Mouse (Mus musculus) ovary, postnatal 36 days (tissue): Measurements from ENCODE around the gene Them4.
A peak's percentile ranks its signal among the peaks of the same experiment; 100 is the strongest.
"Not testable (repeated sequence)": the region's sequence is repeated elsewhere in the genome, so short reads cannot be mapped to it uniquely, and the experiment has no call there.

Experiments
- DNase-seq: peaks from one replicate; pipeline ENCODE4 v3.0.0; 2022; ENCODE audit warnings: low spot score, mixed read lengths

Gene Them4

DNA sequence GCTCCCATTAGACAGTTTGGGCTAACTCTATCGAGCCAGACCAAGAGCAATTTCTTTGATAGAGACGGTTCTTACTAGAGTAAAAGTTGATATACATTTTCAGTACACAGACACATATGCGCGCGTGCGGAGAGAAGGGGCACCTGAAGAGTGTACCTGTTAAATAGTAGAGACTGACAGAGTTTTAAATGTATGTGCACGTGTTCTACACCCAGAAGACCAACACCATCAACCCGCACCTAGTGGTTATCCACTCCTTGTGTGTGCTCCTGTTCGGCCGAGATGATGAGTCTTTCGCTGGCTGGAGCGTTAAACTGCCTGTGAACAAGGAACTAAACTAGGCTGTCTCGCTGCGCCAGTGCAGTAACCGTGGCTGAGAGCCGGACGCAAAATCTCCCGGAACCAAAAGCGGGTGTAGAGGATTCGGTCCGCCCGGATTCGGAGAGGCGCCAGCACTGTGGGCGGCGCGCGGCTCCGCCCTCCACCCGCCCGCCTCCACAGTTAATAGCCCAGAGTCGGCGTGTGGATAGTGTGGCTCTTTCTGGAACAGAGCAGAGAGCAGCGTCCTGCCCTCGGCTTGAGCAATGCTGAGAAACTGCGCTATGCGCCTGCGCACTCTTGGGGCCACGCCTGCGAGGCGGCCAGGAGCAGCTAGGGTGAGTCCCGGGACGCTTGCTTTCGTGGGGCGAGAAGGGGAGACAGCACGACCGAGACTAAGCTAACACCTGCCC, at the start of gene Them4:
Gene Them4, plus strand, starts transcription at position 457 of the 731 bp plus-strand sequence.
- DNase-seq = peak; percentile 95

DNA sequence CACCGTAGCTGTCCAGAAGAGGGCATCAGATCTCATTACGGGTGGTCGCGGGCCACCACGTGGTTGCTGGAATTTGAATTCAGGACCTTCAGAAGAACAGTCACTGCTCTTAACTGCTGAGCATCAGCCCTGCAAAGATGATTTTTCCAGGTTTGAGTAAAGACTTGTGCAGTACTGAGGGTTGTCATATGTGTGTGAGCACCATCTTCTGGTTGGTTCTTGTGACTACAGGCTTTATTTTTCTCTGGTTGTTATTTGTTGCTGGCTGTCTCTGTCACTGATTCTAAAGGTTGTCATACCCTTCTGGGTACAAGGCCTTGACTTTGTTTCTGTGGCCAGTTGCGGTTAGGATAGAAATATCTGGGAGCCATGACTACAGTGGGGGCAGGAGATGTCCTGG, 49.3 kb upstream of the Them4 start:
- DNase-seq = no peak

DNA sequence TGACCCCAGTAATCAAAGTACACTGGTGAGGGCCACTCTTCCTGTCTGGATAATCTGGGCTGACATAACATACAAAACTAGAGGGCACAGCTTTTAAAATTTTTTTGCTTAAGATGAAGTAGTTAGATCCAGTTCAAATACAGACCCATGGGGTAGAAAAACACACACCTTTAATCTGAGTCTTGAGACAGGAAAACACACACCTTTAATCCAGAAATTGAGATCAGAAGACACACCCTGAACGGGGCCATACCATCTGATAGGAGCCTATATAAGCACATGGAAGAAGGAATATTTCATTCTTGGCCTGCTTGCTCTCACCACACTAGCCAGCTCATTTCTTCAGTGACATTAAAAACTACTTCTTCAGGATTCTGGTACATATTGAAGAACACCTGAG, 46.2 kb upstream of the Them4 start, which contains the start of gene Gm4778:
Gene Gm4778, plus strand, starts transcription at position 301 of the 400 bp plus-strand sequence.
- not testable (repeated sequence) for DNase-seq

DNA sequence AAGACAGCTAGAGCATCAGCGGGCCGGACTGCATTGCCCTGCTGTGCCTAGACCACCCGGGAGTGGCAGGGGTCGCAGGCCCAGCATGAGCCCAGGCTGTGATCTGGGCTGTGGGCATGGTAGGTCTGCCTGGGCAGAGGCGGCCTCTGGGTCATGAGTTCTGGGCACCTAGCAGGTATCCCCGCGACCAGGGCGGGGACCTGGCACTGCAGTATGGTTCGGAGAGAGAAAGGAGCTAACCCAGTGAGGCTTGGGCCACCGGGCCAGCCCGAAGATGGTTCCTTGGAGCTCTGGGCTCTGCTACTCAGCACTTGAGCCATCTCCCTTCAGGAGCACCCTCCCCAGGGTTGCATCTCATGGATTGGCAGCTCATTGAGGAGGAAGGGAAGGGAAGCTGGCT, 33.9 kb upstream of the Them4 start:
- no peak for DNase-seq

DNA sequence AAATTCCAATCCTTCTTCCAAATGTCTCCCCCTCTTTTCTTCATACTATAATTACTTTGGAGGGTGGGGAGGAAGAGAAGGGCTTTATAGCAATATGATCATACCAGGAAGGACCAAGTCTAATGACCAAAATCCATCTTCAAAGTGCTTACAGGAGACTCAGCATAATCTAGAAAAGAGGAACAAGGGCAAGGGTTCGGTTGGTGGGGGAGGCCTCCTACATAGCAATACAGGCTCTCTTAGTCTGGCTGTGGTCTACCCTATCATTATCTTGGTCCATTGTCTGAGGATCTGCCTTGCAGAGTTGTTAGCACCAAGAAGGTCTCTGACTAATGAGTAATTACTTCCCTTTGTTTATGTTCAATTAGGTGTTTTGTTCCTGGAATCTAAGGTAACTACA, 4.4 kb upstream of the Them4 start:
- DNase-seq = no peak

DNA sequence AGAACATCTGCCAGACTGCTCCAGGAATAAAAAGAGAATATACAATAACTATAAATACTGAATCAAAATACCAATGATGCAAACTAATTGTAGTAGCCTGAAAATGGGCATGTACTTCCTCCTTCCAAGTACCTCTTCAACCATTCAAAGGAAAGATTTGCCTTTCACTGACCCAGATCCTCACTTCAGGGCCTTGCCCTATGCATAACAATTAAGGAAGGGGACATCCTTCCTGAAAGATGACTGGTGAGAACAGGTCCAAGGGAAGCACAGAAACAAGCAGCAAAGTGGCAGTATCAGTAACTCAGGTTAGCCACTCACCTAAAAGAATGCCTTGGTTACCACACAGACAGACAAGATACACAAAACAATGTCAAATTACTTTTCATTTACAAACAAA, 2.9 kb upstream of the Them4 start:
- no peak for DNase-seq

DNA sequence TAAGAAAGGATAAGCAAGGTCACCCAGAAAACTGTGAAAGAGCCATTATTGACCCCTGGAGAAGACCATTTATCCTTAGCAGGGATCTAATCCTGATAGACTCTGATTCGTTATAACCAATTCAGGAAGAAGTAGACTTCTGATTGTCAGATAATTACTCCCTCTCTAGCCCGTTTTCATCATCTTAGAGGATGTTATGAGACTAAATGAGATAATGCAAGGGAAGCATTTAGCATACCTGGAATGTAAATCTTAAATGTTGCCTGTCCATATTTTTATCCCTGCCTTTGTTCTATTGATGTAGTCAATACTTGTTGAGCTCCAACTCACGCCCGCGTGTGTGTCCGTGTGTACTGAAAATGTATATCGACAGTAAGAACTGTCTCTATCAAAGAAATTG, 602 bp downstream of the Them4 start:
- DNase-seq = no peak

DNA sequence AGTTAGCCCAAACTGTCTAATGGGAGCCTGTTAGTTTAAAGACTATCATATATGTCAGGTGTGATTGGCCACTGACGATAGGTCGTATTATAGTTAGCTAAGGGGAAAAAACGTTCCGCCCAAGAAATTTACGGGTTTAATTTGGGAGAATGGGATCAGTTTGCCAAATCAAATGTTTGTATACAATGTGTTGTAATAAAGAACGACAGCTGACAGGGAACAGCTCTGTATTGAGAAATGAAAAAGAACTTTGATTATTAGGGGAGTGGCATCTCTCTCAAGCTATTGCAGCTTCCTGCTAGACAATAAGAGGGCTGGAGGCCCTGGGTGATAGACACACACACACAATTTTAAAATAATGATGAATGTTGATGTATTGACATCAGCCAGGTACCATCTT, 1.0 kb downstream of the Them4 start:
- no peak for DNase-seq

DNA sequence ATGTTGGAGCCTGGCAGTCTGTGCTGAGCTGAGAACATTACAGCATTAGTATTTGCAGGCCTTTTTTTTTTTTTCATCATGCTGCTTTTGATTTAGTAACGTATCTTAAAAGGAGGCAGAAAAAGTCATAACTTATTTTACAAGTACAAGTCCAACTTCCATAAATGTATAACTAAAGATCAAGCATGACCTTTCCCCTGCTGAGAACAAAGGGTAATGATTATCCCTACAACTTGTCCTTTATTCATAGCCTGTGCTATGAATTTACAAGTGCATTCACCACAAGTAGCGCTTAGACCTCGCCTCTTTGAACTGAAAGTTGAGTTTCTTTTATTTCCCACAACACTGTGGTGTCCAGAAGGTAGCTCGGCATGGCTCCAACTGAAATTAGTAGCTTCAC, 1.5 kb downstream of the Them4 start:
- no peak for DNase-seq

DNA sequence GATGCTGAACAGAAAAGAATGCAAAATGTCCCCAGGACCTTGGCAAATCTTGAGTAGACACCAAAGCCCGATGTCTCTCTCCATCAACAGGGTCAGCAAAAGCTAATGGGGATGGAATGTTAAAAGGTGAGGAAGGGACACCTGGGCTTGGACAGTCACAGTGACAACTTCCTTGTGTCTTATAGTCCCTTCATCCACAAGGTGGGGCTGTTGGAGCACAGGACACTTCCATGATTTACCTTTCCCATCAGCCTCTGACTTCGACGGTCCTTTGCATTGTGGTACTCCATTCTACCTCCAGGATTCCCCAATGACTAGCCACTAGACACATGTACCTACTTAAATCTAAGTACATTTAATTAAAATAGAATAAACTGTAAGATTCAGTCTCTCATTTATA, 18.8 kb downstream of the Them4 start:
- DNase-seq = no peak

DNA sequence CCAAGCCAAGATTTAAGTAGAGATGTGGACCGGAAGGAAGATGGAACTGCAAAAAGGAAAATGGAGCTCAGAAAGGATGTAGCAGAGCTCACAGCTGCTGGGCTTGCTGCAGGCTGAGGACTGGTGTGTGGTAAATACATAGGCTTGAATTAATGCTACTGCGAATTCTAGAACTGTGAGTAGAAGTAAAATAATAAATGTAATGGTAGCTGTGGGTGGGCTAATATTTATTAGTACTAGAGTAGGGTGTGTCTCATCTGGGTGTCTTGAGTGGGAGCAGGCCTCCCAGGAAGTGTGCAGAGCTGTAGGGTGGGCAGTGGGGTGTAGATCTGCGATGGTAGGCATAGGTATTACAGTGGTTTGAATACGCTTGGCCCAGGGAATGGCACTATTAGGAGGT, 24.6 kb downstream of the Them4 start:
- DNase-seq = no peak

DNA sequence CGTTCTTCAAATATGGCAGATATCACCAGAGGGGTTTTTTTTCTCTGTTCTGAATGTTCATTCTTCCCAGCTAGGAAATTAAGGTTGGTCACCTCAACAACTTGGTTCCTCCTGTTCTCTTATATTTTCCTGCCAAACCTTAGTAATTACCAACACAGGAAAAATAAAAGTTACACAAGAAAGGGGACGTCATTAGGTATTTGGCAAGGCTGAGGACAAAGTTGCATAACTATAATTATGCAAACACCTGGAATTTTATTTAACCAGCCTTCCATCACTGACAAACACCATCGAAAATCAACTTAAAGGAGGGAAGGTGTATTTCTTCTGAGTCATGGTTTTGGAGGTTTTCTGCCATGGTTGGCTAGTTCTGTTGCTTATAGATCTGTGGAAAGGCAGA, 28.6 kb downstream of the Them4 start:
- DNase-seq = no peak

DNA sequence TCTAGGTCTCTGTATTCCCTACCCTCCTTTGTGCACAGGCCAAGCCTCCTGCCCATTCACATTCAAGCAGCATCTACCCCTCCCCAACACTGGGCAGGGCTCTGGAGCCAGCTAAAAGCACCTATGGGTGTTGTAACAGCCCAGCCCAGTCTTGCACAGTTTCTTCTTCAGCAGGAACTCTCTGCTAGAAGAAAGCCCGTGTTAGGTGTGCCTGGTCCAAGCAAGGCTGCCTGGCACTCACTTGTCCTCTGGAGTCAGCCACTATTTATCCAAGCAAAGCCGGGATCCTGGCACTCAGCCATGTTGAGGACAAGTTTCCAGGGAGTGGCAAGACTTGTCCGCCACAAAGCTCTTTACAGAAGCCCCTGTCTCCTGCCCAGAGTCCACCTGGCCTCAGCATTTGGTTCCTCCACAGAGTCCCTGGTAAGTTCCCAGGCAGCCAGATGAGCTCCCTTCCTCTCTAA, 32.1 kb downstream of the Them4 start, which contains the start of gene Them5:
Gene Them5, plus strand, starts transcription at position 141 of the 464 bp plus-strand sequence.
- peak; percentile 8 for DNase-seq

DNA sequence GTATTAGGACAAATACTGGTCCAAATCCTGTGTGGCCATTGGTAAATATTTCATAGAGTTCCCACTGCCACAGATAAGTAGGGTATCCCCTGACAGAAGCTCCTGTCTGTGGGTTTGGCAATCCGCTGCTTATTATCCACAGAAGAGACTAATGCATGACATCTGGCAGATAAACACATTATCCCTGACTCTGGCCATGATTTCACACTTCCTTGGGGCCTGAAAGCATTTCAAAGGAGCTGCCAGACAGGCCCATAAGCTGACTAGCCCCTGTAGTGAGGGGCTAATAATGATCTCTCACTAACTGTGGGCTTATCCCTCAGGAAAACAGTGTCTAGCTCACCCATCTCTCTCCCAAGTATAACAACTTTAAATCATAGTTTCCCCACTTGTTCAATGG, 32.7 kb downstream of the Them4 start:
- DNase-seq = no peak

DNA sequence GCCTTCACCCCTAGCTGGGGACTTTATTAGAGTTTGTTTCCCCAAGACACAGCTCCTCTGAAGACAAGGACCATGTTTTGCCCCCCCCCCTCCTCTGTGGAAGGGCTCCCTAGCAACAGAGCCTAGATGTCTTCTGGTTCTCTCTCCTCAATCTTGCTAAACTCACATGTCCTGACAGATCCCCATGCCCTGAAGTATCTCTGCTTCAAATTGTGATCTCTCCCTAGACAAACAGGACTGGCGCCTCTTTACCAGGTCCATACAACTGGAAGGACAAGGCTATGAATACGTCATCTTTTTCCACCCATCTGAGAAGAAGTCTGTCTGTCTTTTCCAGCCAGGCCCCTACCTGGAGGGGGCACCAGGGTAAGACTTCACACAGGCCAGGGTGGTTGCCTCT, 34.3 kb downstream of the Them4 start:
- DNase-seq = no peak

DNA sequence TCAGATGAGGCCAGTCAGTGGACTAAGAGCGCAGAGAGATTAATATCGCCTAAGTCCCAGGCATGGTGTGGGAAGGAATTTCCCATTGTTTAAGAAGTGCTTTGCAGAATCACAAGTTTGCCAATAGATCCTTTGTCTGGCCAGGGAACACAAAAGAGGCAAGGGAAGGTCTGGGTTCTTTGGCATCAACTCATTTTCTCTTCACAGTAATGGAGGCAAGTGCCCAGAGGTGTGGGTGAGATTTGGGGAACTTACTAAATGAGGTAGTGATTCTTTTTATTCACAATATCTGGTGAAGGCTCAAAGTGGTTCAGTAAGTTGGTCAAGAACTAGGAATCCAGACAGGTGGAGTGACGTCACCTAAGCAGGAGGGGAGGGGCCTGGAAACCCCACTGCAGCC, 35.0 kb downstream of the Them4 start:
- no peak for DNase-seq

DNA sequence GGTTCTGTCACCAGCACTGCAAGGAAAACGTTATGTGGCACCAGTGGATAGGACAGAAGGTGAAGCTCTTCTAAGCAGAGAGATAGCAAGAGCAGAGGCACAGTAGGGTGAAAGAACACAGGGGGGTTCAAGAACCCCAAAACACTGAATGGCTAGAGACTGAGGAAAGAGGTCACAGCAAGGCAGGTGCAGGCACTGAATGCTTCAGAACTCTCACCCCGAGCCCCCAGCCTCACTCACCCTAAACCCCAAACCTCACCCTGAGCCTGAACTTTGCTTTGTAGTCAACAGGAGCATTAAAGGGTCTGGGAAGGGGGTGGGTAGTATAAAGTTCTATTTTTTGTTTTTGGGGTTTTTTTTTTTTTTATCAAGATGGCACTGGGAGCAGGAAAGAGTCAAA, 38.3 kb downstream of the Them4 start:
- no peak for DNase-seq

DNA sequence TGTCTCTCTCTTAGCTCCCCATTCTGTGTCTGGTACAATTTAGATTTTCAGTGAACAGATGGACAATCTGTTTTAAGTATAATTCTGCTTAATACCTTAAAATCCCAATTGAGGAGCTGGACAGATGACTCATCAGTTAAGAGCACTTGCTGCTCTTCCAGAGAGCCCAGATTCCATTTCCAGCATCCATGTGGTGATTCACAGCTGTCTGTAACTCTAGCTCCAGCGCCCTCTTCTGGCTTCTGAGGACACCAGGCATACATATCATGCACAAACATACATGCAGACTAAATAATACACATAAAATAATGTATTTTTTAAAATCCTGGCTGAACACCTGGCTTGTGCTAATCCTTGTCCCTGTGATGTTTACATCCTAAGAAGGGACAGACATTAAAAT, 50.9 kb downstream of the Them4 start:
- DNase-seq = no peak

DNA sequence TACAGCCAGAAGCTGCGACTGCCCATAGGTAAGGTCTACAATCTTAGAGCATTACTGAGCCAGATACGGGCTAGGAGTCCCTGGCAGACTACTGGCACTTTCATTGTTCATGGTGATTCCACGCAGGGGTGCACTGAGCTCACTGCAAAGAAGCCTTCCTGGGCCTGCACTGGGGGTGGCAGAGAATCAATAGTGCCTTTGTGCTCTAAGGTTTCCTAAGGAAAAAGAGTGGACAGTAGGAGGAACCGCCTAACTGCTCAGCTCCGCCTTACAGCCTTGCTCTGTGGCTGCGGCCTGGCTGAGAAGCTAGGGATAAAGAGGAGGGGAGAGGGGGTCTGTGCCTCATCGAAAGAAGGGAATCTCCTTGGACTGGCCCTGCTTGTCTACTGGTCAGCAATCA, 52.2 kb downstream of the Them4 start, which contains the start of gene C2cd4d:
Gene C2cd4d, plus strand, starts transcription at position 301 of the 400 bp plus-strand sequence.
- DNase-seq = no peak

DNA sequence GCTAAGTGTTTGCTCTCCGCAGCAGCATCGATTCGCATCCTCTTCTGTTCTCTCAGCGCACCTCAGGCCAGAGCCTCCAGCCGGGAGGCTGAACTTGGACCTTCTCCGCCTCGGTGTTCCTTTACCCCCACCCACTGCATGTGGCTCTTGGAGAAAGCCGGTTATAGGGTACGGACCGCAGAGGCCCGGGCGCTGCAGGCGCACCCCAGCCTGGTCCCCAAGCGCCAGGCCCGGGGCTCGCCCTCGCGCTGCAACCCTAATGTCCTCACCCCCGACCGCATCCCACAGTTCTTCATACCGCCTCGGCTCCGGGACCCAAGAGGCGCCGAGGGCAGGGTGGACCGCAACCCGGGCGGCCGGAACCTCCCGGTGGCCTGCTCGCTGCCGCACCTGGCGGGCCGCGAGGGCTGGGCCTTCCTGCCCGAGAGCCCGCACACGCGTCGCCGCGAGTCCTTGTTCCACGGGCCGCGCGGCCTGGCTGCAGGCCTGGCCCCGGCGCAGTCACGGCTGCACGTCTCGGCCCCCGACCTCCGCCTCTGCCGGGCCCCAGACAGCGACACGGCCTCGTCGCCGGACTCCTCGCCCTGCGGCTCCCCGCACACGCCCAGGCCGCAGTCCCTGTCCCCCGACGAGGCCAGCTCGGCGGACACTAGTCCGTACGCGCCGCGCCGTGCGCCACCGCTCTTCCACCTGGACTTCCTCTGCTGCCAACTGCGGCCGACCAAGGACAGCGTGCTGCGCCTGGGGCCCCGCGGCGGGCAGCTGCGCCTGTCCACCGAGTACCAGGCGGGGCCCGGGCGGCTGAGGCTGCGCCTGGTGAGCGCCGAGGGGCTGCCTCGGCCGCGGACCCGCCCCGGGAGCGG, 53.6 kb downstream of the Them4 start:
- peak; percentile 72 for DNase-seq

DNA sequence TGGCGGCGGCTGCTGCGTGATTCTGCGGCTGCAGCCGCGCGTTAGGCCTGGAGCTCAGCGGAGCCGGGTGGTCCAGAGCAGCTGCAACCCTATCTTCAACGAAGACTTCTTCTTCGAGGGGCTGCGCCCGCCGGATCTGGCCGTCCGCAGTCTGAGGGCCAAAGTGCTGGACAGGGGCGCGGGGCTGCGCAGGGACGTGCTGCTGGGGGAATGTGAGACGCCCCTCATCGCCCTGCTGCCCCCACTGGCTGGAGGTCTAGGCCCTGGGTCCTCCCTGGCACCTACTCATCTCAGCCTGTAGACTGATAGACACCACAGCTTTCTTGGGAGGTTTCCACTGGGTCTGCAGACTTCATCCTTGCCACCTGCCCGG, 54.3 kb downstream of the Them4 start:
- no peak for DNase-seq

DNA sequence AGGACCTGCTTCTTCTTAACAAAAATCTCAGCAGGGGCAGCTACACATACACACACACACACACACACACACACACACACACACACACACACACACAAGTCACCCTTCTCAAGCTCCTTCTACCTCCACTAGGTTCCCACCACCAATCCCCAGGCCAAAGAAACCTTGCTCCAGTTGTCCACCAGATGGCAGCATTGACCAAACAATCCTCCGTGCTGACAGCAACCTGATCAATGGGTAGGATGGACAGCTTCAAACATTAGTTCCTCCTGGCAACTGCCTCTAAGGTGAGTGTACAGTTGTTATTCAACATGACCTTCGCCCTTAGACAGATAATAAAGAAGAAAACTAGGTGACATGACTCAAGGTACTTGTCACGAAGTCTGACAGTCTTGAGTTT, 56.9 kb downstream of the Them4 start:
- DNase-seq = peak; percentile 62

DNA sequence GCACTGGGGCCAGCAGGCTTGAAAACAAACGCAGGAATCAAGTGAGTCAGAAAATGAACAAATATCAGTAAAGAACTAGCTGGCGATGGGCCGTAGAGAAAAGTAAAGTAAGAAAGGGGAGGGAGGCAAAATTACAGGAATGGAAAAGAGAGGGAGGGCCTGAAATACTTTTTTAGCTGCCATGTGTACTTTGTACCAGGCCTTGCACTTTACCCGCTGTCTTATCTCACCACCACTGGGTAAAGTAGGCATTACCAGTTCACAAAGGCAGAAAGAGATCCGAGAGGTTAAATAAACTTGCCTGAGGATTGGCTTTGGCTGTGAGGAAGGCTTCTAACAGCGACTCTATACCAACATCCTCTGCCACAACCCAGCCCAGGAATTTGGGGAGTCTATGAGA, 57.6 kb downstream of the Them4 start:
- no peak for DNase-seq
